Mouse (Mus musculus): ENCODE results near the gene Thsd1.

DNA sequence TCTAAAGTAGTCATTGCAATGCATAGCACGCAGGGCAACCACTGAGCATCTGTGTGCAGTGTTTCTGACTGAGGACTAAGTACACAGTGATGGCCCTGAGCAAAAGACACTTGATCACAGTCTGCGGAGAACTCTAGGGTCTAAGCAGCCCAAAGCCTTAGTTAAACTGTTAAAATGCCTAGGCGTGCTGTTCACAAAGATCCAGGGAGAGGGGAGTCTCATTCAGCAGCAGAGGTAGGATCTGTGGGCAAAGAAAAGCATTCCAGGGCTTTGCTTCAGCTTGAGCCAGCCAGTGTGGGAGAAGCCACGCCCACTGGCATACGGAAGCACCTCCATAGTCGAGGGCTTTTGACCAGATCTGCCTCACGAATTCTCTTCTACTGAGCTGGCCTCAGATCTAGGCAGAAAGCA, 75.8 kb downstream of the Thsd1 start:
- TF ChIP-seq POLR2A (IDR thresholded peaks at IDR 0.05; ENCODE audit: borderline replicate concordance, insufficient read depth, low read length) (no peak), CTCF (IDR thresholded peaks at IDR 0.05; ENCODE audit: borderline replicate concordance, insufficient read depth, low read depth, low read length) (no peak)

Measured in cerebellum, adult 2 months (tissue).